Mouse (Mus musculus) limb, embryonic 13.5 days (tissue): ENCODE data around the gene Frmd5. TPM values are rescaled to one million over a fixed set of nuclear protein-coding genes. Genes with fewer than 3 reads are reported as not detected.
A peak's percentile ranks its signal among the peaks of the same experiment; 100 is the strongest.
"Not testable (repeated sequence)": the region's sequence is repeated elsewhere in the genome, so short reads cannot be mapped to it uniquely, and the experiment has no call there.

ENCODE experiments used
- ATAC-seq: fragments of 200-750 bp; cut with Nextera tagmentation; 2 replicates; pipeline ENCODE4 v1.8.0; 2017; ENCODE audit warnings: low read depth, moderate number of reproducible peaks, moderate TSS enrichment; ENCODE audit not compliant: low FRiP score
- H3K27ac ChIP-seq: fragments of 300-500 bp; sonication (generic); 2 replicates; pipeline ENCODE4 v1.5.1; 2015; ENCODE audit warnings: inconsistent platforms, mild to moderate bottlenecking, moderate library complexity
- H3K27me3 ChIP-seq: fragments of 300-500 bp; sonication (generic); 2 replicates; pipeline ENCODE4 v1.6.1; 2015; ENCODE audit warnings: mild to moderate bottlenecking, inconsistent platforms
- H3K36me3 ChIP-seq: fragments of 300-500 bp; sonication (generic); 2 replicates; pipeline ENCODE4 v1.6.1; 2015; ENCODE audit warnings: inconsistent platforms, mild to moderate bottlenecking, moderate library complexity
- H3K4me1 ChIP-seq: fragments of 300-500 bp; sonication (generic); 2 replicates; pipeline ENCODE4 v1.6.1; 2015; ENCODE audit warnings: inconsistent platforms
- H3K4me2 ChIP-seq: fragments of 300-500 bp; sonication (generic); replicated peaks from 2 replicates; pipeline ENCODE4 v1.6.1; 2015; ENCODE audit warnings: inconsistent platforms, mild to moderate bottlenecking, moderate library complexity
- H3K4me3 ChIP-seq: fragments of 300-500 bp; sonication (generic); 2 replicates; pipeline ENCODE4 v1.5.1; 2015; ENCODE audit warnings: moderate library complexity, mild to moderate bottlenecking, inconsistent platforms
- H3K9ac ChIP-seq: fragments of 300-500 bp; sonication (generic); 2 replicates; pipeline ENCODE4 v1.6.1; 2015; ENCODE audit warnings: mild to moderate bottlenecking, inconsistent platforms
- H3K9me3 ChIP-seq: fragments of 300-500 bp; sonication (generic); 2 replicates; pipeline ENCODE4 v1.6.1; 2016; ENCODE audit warnings: inconsistent platforms
- WGBS: fragments of 180-500 bp; shearing (Covaris S2); methylation state at CpG from one replicate; pipeline ENCODE4 v1.1.7; 2015; 5-methylcytosine and 5-hydroxymethylcytosine counted together
- polyA plus RNA-seq: library from polyadenylated mRNA; unstranded; fragments of >200 nt; fragmentation: Nextera tagmentation; extraction: Ambion mirVana; gene quantifications from 2 replicates; pipeline ENCODE4 v1.2.1, GENCODE M21; 2015

The Frmd5 gene
- polyA plus RNA-seq, 1 experiment from 2014 or later, result 2.0 TPM

DNA sequence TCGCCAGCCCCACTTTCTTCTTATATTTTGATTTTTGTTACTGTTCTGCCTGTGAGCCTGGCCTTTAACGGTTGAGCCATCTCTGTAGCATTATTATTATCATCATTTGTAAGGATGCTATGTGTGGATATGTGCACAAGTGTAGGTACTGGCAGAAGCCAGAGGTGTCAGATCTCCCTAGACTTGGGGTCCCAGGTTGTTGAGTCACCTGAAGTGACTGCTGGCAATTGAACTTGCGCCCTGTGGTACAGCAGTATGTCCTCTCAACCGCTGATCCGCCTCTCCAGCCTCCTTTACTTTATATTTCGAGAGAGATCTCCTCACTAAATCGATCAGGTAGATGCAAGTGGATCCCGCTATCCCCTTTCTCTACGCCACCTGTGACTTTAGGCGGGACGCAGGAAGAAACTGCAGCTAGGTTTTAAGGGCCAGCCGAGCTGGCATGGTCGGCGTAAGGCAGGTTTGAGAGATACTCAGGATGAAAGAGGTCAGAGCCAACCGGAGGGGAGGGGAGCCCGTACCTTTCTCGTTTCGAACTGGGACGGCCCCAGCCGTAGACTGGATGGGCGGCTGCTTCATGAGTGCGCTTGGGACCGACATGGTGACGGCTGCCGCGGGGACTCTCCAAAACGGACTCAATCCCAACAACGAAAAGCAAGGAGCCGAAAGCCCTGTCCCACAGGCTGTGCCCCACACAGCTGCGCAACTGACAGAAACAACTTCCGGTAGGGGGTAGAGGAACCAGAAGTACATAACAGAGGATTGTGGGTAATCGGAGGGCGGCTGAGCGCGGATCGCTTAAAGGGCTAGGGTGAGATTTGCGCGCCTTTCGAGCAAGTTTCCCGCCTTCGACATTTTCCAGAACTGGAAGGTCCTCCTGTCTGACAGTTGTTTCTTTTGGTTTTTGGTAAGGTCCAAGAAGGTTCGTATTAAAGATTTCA, 300.7 kb downstream of the Frmd5 start, which contains the start of the genes Mfap1a and Wdr76:
TSS of gene Mfap1a (minus strand) at position 724 of the 941 bp plus-strand sequence.
TSS of gene Wdr76 (plus strand) at position 782 of the 941 bp plus-strand sequence.
- Histone ChIP-seq H3K4me2 (peak within 1 kb of the TSS; percentile 77), H3K4me3 (peak within 1 kb of the TSS; percentile 60), H3K9ac (peak within 1 kb of the TSS; percentile 74), H3K36me3 (peaks cover 19% of the 10 kb centered on the region), H3K27ac (peak within 1 kb of the TSS; percentile 63), H3K4me1 (peaks cover 14% of the 10 kb centered on the region)
- 5% methylated on average over 40 of the region's 42 CpGs for WGBS
- ATAC-seq, result peak; percentile 96
- H3K27me3 ChIP-seq, H3K9me3 ChIP-seq: not testable (repeated sequence)

- not testable (repeated sequence) for H3K9me3 ChIP-seq, H3K4me2 ChIP-seq, H3K4me3 ChIP-seq, ATAC-seq, H3K9ac ChIP-seq, H3K27me3 ChIP-seq, H3K27ac ChIP-seq, H3K4me1 ChIP-seq
- 87% methylated on average over 2 of the region's 6 CpGs for WGBS
- peaks cover 11% of the 10 kb centered on the region for H3K36me3 ChIP-seq
Observed at GRCm38 (mm10) chr2:121501550-121501949, 305.3 kb downstream of the Frmd5 start.

Other genes with a start within 250 kb of the Frmd5 start
- gene Casc4, start 59.9 kb upstream of the Frmd5 start, polyA plus RNA-seq, result 22.9 and 26.2 TPM in 2 replicates
- 70.1 and 70.8 TPM in 2 replicates for gene Ctdspl2, start 148.9 kb upstream of the Frmd5 start, polyA plus RNA-seq
- gene Mageb3, start 149.0 kb upstream of the Frmd5 start, polyA plus RNA-seq, result 0.11 and 0.15 TPM in 2 replicates
- 12.2 and 12.9 TPM in 2 replicates for gene Eif3j1, start 221.5 kb upstream of the Frmd5 start, polyA plus RNA-seq